ENCODE assay signal across 20 mouse cellular contexts in genomic region chr6:96165403-96165802, GRCm38 (mm10). TPM values are rescaled to one million over a fixed set of nuclear protein-coding genes. Genes with fewer than 3 reads are reported as not detected.
DNase-seq lines count a peak whose midpoint lies in the region; ATAC-seq and TF ChIP-seq lines count a peak whose summit lies in the region.
"Had no signal": no experiment of that assay in that cellular context is flagged by ENCODE, and none has a peak within 500 bp of the region (broad histone marks: within the 10 kb centered on the region; RNA-seq: fewer than 3 reads in every experiment).

No protein-coding gene starts in this region.

- intact Hi-C loops in heart, adult 2 months (cut with DNase I): no loop called here

- H3K27me3 ChIP-seq in cerebellum, adult 2 months (ENCODE audit: control insufficient read depth, insufficient read depth, low read length): no peaks in the 10 kb centered on the region
- no peaks in the 10 kb centered on the region for H3K27me3 ChIP-seq in heart, adult 2 months (ENCODE audit: control insufficient read depth, insufficient read depth, low read length)
- no peaks in the 10 kb centered on the region for H3K27me3 ChIP-seq in heart, embryonic 12.5 days (replicated peaks)
- H3K27me3 ChIP-seq in lung, postnatal 0 days (replicated peaks; ENCODE audit: insufficient read depth, low read length): no peaks in the 10 kb centered on the region
- no peaks in the 10 kb centered on the region for H3K27me3 ChIP-seq in forebrain, embryonic 12.5 days
- H3K27me3 ChIP-seq: neural tube, embryonic 13.5 days; stomach, embryonic 15.5 days had no signal

- H3K4me3 ChIP-seq in cerebellum, adult 2 months (replicated peaks; ENCODE audit: insufficient read depth, low read depth, low read length): peak overlapping the region; percentile 19
- no peak overlapping the region for H3K4me3 ChIP-seq in heart, adult 2 months
- H3K4me3 ChIP-seq in heart, embryonic 12.5 days: no peak overlapping the region
- no peak overlapping the region for H3K4me3 ChIP-seq in lung, postnatal 0 days (ENCODE audit: low read depth, low read length)
- H3K4me3 ChIP-seq in forebrain, embryonic 12.5 days (replicated peaks): no peak overlapping the region
- H3K4me3 ChIP-seq: forebrain, embryonic 10.5 days; neural tube, embryonic 13.5 days; stomach, embryonic 15.5 days had no signal

- TF ChIP-seq EP300 in heart, adult 2 months (IDR thresholded peaks at IDR 0.05; ENCODE audit: insufficient read depth, low read depth, low read length): no peak
- TF ChIP-seq EP300 in lung, postnatal 0 days (IDR thresholded peaks at IDR 0.05): no peak

- 20% methylated on average over 13 of the region's 13 CpGs for WGBS in cerebellum, adult 2 months
- WGBS in heart, adult 2 months: 79% methylated on average over 13 of the region's 13 CpGs
- WGBS in heart, embryonic 12.5 days: 86% methylated on average over 13 of the region's 13 CpGs
- WGBS in lung, postnatal 0 days: 82% methylated on average over 13 of the region's 13 CpGs
- WGBS in forebrain, embryonic 12.5 days: 92% methylated on average over 13 of the region's 13 CpGs

- DNase-seq in cerebellum, adult 2 months: peak; percentile 18
- DNase-seq in cerebellum, adult 8-10 months: no peak
- peak; percentile 2 to 13 for DNase-seq in heart, adult 2 months
- DNase-seq in lung, postnatal 10 days: peak; percentile 29
- DNase-seq in lung, postnatal 0 days (ENCODE audit: low spot score): no peak
- DNase-seq in layer of hippocampus, postnatal 10 days (ENCODE audit: low spot score in 2 of 2): peak; percentile 17 to 25

- no peak overlapping the region for H3K27ac ChIP-seq in cerebellum, adult 2 months (ENCODE audit: insufficient read depth, low read length)
- no peak overlapping the region for H3K27ac ChIP-seq in heart, adult 2 months
- H3K27ac ChIP-seq in heart, embryonic 12.5 days (ENCODE audit: poor library complexity, severe bottlenecking): no peak overlapping the region
- no peak overlapping the region for H3K27ac ChIP-seq in lung, postnatal 0 days (ENCODE audit: low read length)
- H3K27ac ChIP-seq in forebrain, embryonic 12.5 days: no peak overlapping the region
- H3K27ac ChIP-seq: forebrain, embryonic 10.5 days; kidney, postnatal 0 days; neural tube, embryonic 13.5 days; stomach, embryonic 15.5 days had no signal

- no peak for ATAC-seq in heart, embryonic 12.5 days (ENCODE audit: insufficient number of reproducible peaks, low FRiP score)
- ATAC-seq in lung, postnatal 0 days: no peak
- no peak for ATAC-seq in forebrain, embryonic 12.5 days (ENCODE audit: low FRiP score)
- ATAC-seq: midbrain, embryonic 16.5 days had no signal

- H3K9me3 ChIP-seq in heart, embryonic 12.5 days (replicated peaks): no peaks in the 10 kb centered on the region
- H3K9me3 ChIP-seq in lung, postnatal 0 days (ENCODE audit: low read length): no peaks in the 10 kb centered on the region
- no peaks in the 10 kb centered on the region for H3K9me3 ChIP-seq in forebrain, embryonic 12.5 days
- H3K9me3 ChIP-seq: forebrain, embryonic 10.5 days; neural tube, embryonic 13.5 days; stomach, embryonic 15.5 days had no signal

- TF ChIP-seq POLR2A in cerebellum, adult 2 months (IDR thresholded peaks at IDR 0.05; ENCODE audit: borderline replicate concordance, insufficient read depth, low read length): no peak
- no peak for TF ChIP-seq POLR2A in heart, adult 2 months (IDR thresholded peaks at IDR 0.05; ENCODE audit: insufficient read depth, low read depth, low read length)

- H3K4me1 ChIP-seq in cerebellum, adult 2 months (ENCODE audit: control insufficient read depth, insufficient read depth, low read length): no peaks in the 10 kb centered on the region; the same call in 1 of the 2 replicates
- no peaks in the 10 kb centered on the region for H3K4me1 ChIP-seq in heart, adult 2 months (ENCODE audit: control insufficient read depth, insufficient read depth, low read length)
- H3K4me1 ChIP-seq in heart, embryonic 12.5 days (replicated peaks): no peaks in the 10 kb centered on the region
- no peaks in the 10 kb centered on the region for H3K4me1 ChIP-seq in lung, postnatal 0 days (ENCODE audit: insufficient read depth, low read depth, low read length)
- no peaks in the 10 kb centered on the region for H3K4me1 ChIP-seq in forebrain, embryonic 12.5 days
- H3K4me1 ChIP-seq: forebrain, embryonic 10.5 days; neural tube, embryonic 13.5 days; stomach, embryonic 15.5 days had no signal

- no peak overlapping the region for H3K4me2 ChIP-seq in heart, embryonic 12.5 days
- no peak overlapping the region for H3K4me2 ChIP-seq in lung, postnatal 0 days (replicated peaks; ENCODE audit: low read depth, low read length)
- no peak overlapping the region for H3K4me2 ChIP-seq in forebrain, embryonic 12.5 days
- H3K4me2 ChIP-seq: liver, embryonic 11.5 days; neural tube, embryonic 13.5 days; stomach, embryonic 15.5 days had no signal

- H3K9ac ChIP-seq in heart, adult 2 months (ENCODE audit: low read depth, low read length): no peak overlapping the region
- no peak overlapping the region for H3K9ac ChIP-seq in heart, embryonic 12.5 days
- H3K9ac ChIP-seq in lung, postnatal 0 days (replicated peaks; ENCODE audit: low read depth): no peak overlapping the region
- no peak overlapping the region for H3K9ac ChIP-seq in forebrain, embryonic 12.5 days
- H3K9ac ChIP-seq: neural tube, embryonic 13.5 days; stomach, embryonic 15.5 days had no signal

- no peaks in the 10 kb centered on the region for H3K36me3 ChIP-seq in heart, adult 2 months (ENCODE audit: control insufficient read depth, insufficient read depth, low read length)
- no peaks in the 10 kb centered on the region for H3K36me3 ChIP-seq in heart, embryonic 12.5 days
- H3K36me3 ChIP-seq in lung, postnatal 0 days (ENCODE audit: insufficient read depth, low read length): no peaks in the 10 kb centered on the region
- no peaks in the 10 kb centered on the region for H3K36me3 ChIP-seq in forebrain, embryonic 12.5 days (replicated peaks)
- H3K36me3 ChIP-seq: forebrain, embryonic 10.5 days; neural tube, embryonic 13.5 days; stomach, embryonic 15.5 days had no signal

- H3K79me2 ChIP-seq in heart, adult 2 months (replicated peaks; ENCODE audit: control insufficient read depth, insufficient read depth, low read length): no peaks in the 10 kb centered on the region

- no peak for TF ChIP-seq CTCF in cerebellum, adult 2 months (IDR thresholded peaks at IDR 0.05; ENCODE audit: borderline replicate concordance, insufficient read depth, low read depth, low read length)
- no peak for TF ChIP-seq CTCF in heart, adult 2 months (IDR thresholded peaks at IDR 0.05)
- no peak for TF ChIP-seq CTCF in lung, postnatal 0 days (IDR thresholded peaks at IDR 0.05)

RNA-seq across cellular contexts. Expression of gene 1700123L14Rik, which starts 0.6 kb away (rescaled TPM):
- polyA plus RNA-seq in cerebellum, adult 2 months (2012; rRNA removed): 0.06 and 0.18 TPM in 2 replicates
- total RNA-seq in heart, adult 2 months (2021): not detected
- 0.12 and 0.15 TPM in 2 replicates for polyA plus RNA-seq in heart, adult 2 months (2012; rRNA removed)
- polyA plus RNA-seq in heart, embryonic 12.5 days (2016; fragmentation: Nextera tagmentation; extraction: Ambion mirVana): not detected in 2 replicates
- polyA plus RNA-seq in lung, postnatal 0 days (2015; fragmentation: Nextera tagmentation; extraction: Ambion mirVana): not detected in 2 replicates
- total RNA-seq in layer of hippocampus, postnatal 10 days (2021): not detected
- polyA plus RNA-seq in forebrain, embryonic 12.5 days (2016; fragmentation: Nextera tagmentation; extraction: Ambion mirVana): not detected in 2 replicates
- total RNA-seq: adrenal gland, postnatal 10 days; gastrocnemius, postnatal 36 days; heart, postnatal 36 days; left cerebral cortex, adult 8-10 months; megakaryocyte progenitor cell, adult 5-6 weeks had no signal
- polyA plus RNA-seq: embryonic facial prominence, embryonic 11.5 days; forebrain, embryonic 10.5 days; kidney, postnatal 0 days; liver, embryonic 11.5 days; neural tube, embryonic 13.5 days; stomach, embryonic 15.5 days had no signal

RNA-seq across cellular contexts. Expression of gene Fam19a1, which starts 52.4 kb away (rescaled TPM):
- 3.4 and 4.0 TPM in 2 replicates for polyA plus RNA-seq in cerebellum, adult 2 months (2012; rRNA removed)
- total RNA-seq in heart, adult 2 months (2021): not detected
- polyA plus RNA-seq in heart, adult 2 months (2012; rRNA removed): not detected in 2 replicates
- 0.27 and 0.39 TPM in 2 replicates for polyA plus RNA-seq in heart, embryonic 12.5 days (2016; fragmentation: Nextera tagmentation; extraction: Ambion mirVana)
- 2.3 and 3.4 TPM in 2 replicates for polyA plus RNA-seq in lung, postnatal 0 days (2015; fragmentation: Nextera tagmentation; extraction: Ambion mirVana)
- 10 to 100 TPM; 43.6 to 47.3 TPM for total RNA-seq in layer of hippocampus, postnatal 10 days (2021)
- 1.3 and 1.4 TPM in 2 replicates for polyA plus RNA-seq in forebrain, embryonic 12.5 days (2016; fragmentation: Nextera tagmentation; extraction: Ambion mirVana)
- total RNA-seq: gastrocnemius, postnatal 36 days; megakaryocyte progenitor cell, adult 5-6 weeks had no signal

Comparison
In these comparisons a context has a peak if more than half of its experiments do, and no peak if none do; other contexts are left out.
1. DNase-seq: peak in cerebellum, adult 2 months (2 of 2), heart, adult 2 months (2 of 2), lung, postnatal 10 days (single experiment) and layer of hippocampus, postnatal 10 days (2 of 2); none in cerebellum, adult 8-10 months (single experiment) and lung, postnatal 0 days (single experiment).